Mouse (Mus musculus) embryonic facial prominence, embryonic 13.5 days (tissue): ENCODE measurements at regions not wholly inside any gene's neighbourhood (a gene's known extent, or its start where the extent isn't known, plus 50 kb on each side); places are given as distances from the start of the nearest gene placed in this dataset.

Experiments
- ATAC-seq: fragments of 200-750 bp; cut with Nextera tagmentation; 2 replicates; pipeline ENCODE4 v1.8.0; 2017; ENCODE audit warnings: low read depth; ENCODE audit not compliant: insufficient number of reproducible peaks, insufficient read depth, low FRiP score, low TSS enrichment
- H3K27ac ChIP-seq: fragments of 300-500 bp; sonication (generic); 2 replicates; pipeline ENCODE4 v1.5.1; 2015; ENCODE audit warnings: moderate library complexity, mild to moderate bottlenecking, inconsistent platforms
- H3K27me3 ChIP-seq: fragments of 300-500 bp; sonication (generic); 2 replicates; pipeline ENCODE4 v1.6.1; 2015; ENCODE audit warnings: mild to moderate bottlenecking, inconsistent platforms
- H3K36me3 ChIP-seq: fragments of 300-500 bp; sonication (generic); 2 replicates; pipeline ENCODE4 v1.6.1; 2015; ENCODE audit warnings: mild to moderate bottlenecking, inconsistent platforms
- H3K4me1 ChIP-seq: fragments of 300-500 bp; sonication (generic); 2 replicates; pipeline ENCODE4 v1.6.1; 2015; ENCODE audit warnings: inconsistent platforms
- H3K4me2 ChIP-seq: fragments of 300-500 bp; sonication (generic); 2 replicates; pipeline ENCODE4 v1.6.1; 2015; ENCODE audit warnings: moderate library complexity, mild to moderate bottlenecking, inconsistent platforms
- H3K4me3 ChIP-seq: fragments of 300-500 bp; sonication (generic); 2 replicates; pipeline ENCODE4 v1.5.1; 2015; ENCODE audit warnings: mild to moderate bottlenecking, inconsistent platforms
- H3K9ac ChIP-seq: fragments of 300-500 bp; sonication (generic); 2 replicates; pipeline ENCODE4 v1.6.1; 2015; ENCODE audit warnings: mild to moderate bottlenecking, inconsistent platforms
- H3K9me3 ChIP-seq: fragments of 300-500 bp; sonication (generic); 2 replicates; pipeline ENCODE4 v1.6.1; 2016; ENCODE audit warnings: inconsistent platforms
- WGBS: fragments of 180-500 bp; shearing (Covaris S2); methylation state at CpG from one replicate; pipeline ENCODE4 v1.1.7; 2015; ENCODE audit warnings: mixed read lengths; 5-methylcytosine and 5-hydroxymethylcytosine counted together

DNA sequence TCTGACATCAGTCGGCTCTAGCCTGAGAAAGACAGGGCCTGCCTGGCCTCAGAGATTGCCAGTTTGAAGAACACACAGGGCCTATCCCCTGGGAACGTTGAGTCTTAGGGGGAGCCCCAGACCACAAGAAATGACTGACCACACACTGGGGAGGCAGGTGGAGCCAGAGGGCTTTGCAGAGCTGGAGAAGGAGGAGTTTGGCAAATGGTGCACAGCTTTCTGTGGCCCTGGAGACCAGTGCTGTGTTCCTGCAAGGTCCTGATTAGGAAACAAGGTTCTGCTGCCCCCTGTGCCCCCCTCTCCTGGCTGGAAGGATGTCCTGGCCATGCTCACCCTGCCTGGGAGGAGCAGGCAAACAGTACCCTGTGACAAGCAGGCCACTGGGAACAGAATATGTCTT lies 82.2 kb upstream of the 1600014C23Rik start:
- WGBS = 44% methylated on average over 2 of the region's 2 CpGs
- Histone ChIP-seq H3K27me3 (no peaks in the 10 kb centered on the region; the same call in 1 of the 2 replicates), H3K4me3 (no peak overlapping the region), H3K27ac (no peak overlapping the region), H3K9ac (no peak overlapping the region), H3K4me1 (peaks cover 18% of the 10 kb centered on the region), H3K9me3 (no peaks in the 10 kb centered on the region), H3K36me3 (no peaks in the 10 kb centered on the region), H3K4me2 (no peak overlapping the region)
- ATAC-seq = no peak

DNA sequence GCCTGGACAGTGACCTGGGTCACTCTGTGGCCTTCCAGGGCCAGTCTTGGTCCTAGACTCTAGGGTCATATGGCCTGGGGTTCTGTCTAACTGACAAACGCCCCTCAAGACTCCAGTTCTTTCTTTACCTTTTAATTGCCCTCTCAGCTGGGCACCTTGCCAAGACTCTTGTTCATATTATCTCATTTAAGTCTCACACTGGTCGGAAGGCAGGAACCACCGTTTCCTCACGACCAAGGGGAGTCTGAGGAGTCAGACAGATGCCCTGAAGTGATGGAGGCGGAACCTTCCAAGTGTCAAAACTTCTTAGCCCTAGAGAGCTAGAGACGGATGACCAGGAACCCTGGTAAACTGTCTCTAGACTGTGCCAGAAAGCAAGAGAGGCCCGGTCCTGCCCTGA lies 81.7 kb upstream of the 1600014C23Rik start:
- WGBS = 31% methylated on average over 7 of the region's 7 CpGs
- Histone ChIP-seq H3K27me3 (no peaks in the 10 kb centered on the region; the same call in 1 of the 2 replicates), H3K9me3 (no peaks in the 10 kb centered on the region), H3K4me2 (no peak overlapping the region), H3K4me1 (peaks cover 18% of the 10 kb centered on the region), H3K4me3 (no peak overlapping the region), H3K9ac (no peak overlapping the region), H3K36me3 (no peaks in the 10 kb centered on the region), H3K27ac (no peak overlapping the region)
- ATAC-seq = no peak

DNA sequence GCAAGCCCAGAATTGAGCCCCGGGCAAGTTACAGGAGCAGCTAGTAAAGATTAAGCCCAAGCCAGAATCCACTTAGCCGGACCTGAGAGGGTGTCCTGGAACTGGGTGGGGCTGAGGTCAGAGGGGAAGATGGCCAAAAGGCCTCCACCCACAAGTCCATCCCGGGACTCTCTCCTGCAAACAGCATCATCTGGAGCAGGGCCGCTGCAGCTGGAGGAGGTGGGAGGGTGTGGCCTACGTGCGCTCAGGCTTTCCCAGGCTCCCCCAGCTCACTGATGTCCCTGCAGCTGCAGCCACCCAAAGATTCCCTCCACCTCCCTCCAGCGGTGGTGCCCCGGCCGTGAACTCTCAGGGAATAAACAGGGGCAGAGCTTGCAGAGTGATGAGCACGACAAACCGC lies 80.9 kb upstream of the 1600014C23Rik start:
- no peaks in the 10 kb centered on the region; the same call in 1 of the 2 replicates for H3K27me3 ChIP-seq
- peak overlapping the region; percentile 9; the same call in 1 of the 2 replicates for H3K4me2 ChIP-seq
- no peak for ATAC-seq
- no peak overlapping the region for H3K9ac ChIP-seq
- H3K4me1 ChIP-seq = peaks cover 18% of the 10 kb centered on the region
- no peaks in the 10 kb centered on the region for H3K36me3 ChIP-seq
- H3K9me3 ChIP-seq = no peaks in the 10 kb centered on the region
- H3K27ac ChIP-seq = no peak overlapping the region
- H3K4me3 ChIP-seq = no peak overlapping the region
- WGBS = 14% methylated on average over 11 of the region's 11 CpGs

DNA sequence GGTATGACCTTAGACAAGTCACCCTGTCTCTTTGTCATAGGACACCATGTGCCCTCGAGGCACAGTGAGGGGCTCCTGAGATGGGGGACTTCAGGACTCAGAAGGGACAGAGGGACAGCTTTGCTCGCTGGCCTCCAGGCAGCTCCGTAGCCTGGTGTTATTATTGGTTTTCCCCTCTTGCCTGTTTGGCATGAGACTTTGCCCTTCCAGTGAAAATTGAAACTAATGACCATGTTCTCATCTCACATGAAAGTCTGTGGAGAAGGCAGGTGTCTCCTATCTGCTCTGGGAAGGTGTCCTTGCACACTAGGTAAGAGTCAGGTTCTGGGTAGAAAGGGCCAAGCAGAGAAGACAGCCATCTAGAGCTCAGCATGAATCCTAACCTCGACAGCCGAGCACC lies 80.3 kb upstream of the 1600014C23Rik start:
- no peak overlapping the region for H3K4me2 ChIP-seq
- no peak overlapping the region for H3K4me3 ChIP-seq
- peaks cover 18% of the 10 kb centered on the region for H3K4me1 ChIP-seq
- no peak overlapping the region for H3K27ac ChIP-seq
- no peaks in the 10 kb centered on the region for H3K36me3 ChIP-seq
- WGBS = 53% methylated on average over 5 of the region's 5 CpGs
- no peak overlapping the region for H3K9ac ChIP-seq
- H3K9me3 ChIP-seq = no peaks in the 10 kb centered on the region
- no peak for ATAC-seq
- H3K27me3 ChIP-seq = no peaks in the 10 kb centered on the region; the same call in 1 of the 2 replicates

DNA sequence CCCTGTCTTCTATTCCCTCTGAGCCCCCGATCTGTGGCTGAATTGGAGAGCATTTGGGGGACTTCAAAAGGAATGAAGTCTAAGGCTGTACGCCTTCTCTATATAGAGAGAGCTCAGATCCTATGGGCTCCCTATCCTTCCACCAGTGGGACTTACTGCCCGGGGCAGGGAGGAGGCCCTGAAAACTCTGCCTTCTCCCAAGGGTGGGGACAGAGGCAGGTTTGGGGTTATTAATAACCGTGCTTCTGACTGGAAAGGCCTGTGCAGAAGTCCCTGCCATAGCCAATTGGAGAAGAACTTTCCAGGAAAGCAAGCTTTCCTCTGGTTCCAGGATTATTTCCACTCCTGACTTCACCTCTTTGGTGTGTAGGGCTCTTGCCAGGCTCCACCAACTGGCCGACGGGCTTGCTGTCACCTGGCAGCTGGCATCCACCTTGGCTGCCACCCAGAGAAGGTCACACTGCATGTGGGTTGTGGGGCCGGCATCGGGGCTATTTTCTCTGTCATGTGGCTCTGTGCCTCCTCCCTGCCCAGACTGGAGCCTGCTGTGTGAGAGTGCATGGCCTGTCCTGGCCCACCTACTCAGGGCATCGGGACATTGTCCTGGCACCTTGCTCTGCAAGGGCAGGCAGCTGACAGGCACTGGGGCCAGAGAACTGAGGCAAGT lies 78.8 kb upstream of the 1600014C23Rik start:
- H3K9ac ChIP-seq = no peak overlapping the region
- ATAC-seq = no peak
- no peak overlapping the region for H3K27ac ChIP-seq
- no peaks in the 10 kb centered on the region for H3K27me3 ChIP-seq
- H3K9me3 ChIP-seq = no peaks in the 10 kb centered on the region
- H3K36me3 ChIP-seq = no peaks in the 10 kb centered on the region
- H3K4me2 ChIP-seq = no peak overlapping the region
- 83% methylated on average over 9 of the region's 9 CpGs for WGBS
- peaks cover 24% of the 10 kb centered on the region for H3K4me1 ChIP-seq
- no peak overlapping the region for H3K4me3 ChIP-seq

DNA sequence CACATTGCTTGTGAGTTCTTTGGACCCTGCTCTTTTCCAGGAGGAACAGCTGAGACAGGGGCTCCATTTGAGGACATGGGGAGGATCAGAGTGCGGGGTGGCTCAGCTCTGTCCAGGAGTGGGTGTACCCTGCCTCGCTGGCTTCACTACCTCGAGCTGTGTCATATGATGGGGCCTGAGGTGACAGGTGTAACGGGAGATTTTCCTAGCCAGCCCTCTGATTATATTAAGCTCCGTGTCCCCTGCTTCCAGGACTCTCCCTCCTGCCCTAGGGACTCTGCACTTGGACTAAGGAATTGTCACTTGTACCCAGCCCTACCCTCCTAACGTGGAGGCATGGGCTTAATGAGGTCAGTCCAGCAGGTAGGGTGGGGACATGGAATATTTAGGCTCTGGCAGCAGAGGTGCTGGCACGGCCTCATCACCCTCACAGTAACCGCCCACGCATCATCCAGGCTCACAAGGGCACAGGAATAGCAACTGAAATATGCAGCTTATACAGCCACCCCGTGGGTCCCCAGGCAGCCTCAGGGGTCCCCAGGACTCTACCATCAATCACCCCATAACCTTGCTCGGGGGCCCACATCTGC lies 78.1 kb upstream of the 1600014C23Rik start:
- H3K27ac ChIP-seq = no peak overlapping the region
- no peaks in the 10 kb centered on the region for H3K9me3 ChIP-seq
- H3K4me3 ChIP-seq = no peak overlapping the region
- H3K27me3 ChIP-seq = no peaks in the 10 kb centered on the region
- H3K36me3 ChIP-seq = no peaks in the 10 kb centered on the region
- no peak for ATAC-seq
- no peak overlapping the region for H3K4me2 ChIP-seq
- no peak overlapping the region for H3K9ac ChIP-seq
- WGBS = 72% methylated on average over 11 of the region's 11 CpGs
- H3K4me1 ChIP-seq = peaks cover 31% of the 10 kb centered on the region

DNA sequence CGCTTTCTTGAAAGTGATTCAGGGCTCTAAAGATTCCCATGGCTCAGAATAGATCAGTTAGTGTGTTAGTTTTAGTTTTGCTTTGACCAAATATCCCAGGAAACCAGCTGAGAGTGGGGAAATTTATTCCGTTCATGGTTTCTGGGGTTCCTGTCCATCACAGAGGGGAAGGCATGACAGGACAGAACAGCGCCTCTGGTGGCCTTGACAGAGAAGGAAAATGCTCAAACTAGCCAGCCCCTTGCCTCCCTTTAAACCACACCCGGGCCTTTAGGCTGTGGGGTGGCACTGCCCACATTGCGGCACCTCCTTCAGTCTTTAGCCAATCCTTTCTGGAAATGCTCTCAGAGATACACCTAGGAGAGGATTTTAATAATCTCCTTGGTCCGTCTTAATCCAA lies 76.1 kb upstream of the 1600014C23Rik start:
- Histone ChIP-seq H3K36me3 (no peaks in the 10 kb centered on the region), H3K4me2 (no peak overlapping the region), H3K9me3 (no peaks in the 10 kb centered on the region), H3K9ac (no peak overlapping the region), H3K4me1 (peaks cover 35% of the 10 kb centered on the region), H3K27ac (no peak overlapping the region), H3K4me3 (no peak overlapping the region), H3K27me3 (peaks cover 10% of the 10 kb centered on the region)
- WGBS = 90% methylated on average over 6 of the region's 6 CpGs
- ATAC-seq = no peak

DNA sequence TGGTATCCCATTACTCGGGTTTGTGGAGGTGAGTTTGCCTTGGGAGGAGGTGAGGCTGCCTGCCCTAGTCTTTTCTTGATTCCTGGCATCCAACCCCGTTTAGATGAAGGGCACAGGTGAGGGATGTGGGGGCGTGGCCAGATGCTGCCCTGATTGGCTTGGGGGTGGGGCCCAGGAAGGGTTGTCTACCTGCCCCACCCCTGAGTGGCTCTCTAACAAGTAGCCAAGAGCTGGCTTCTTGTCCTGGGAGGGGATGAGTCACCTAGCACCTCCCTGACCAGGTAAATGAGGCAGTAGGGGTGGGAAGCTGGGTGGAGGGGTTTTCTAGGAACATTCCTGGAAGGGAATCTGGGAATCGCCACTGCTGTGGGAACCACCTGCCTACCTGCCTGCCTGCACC lies 74.7 kb upstream of the 1600014C23Rik start:
- ATAC-seq = no peak
- Histone ChIP-seq H3K27ac (no peak overlapping the region), H3K4me1 (peaks cover 32% of the 10 kb centered on the region), H3K9me3 (no peaks in the 10 kb centered on the region), H3K9ac (no peak overlapping the region), H3K4me3 (no peak overlapping the region), H3K36me3 (no peaks in the 10 kb centered on the region), H3K27me3 (peaks cover 20% of the 10 kb centered on the region), H3K4me2 (no peak overlapping the region)
- 54% methylated on average over 4 of the region's 4 CpGs for WGBS

DNA sequence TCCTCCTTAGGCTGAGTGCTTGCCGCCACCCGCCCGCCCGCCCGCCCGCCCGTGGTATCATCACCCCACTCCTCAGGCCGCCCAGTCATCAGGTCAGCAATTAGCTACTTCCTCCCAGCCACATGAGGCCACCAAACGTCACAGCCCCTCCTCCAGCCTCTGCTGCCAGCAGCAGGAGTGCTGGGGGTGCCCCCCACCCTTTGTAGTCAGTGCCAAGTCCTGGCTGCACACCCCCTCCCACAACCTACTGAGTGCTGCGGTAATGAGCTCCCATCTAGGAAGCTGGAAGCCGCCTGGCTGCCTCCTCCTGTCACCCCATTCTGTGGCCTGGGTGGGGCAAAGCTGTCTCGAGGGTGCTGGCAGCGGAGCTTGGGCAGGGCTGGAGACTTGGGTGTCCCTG lies 73.8 kb upstream of the 1600014C23Rik start:
- Histone ChIP-seq H3K9ac (no peak overlapping the region), H3K27ac (0 out of 2 replicates have a peak overlapping the region, but pooled peaks have one; percentile 39), H3K9me3 (no peaks in the 10 kb centered on the region), H3K36me3 (no peaks in the 10 kb centered on the region), H3K4me1 (peaks cover 32% of the 10 kb centered on the region), H3K4me2 (peak overlapping the region; percentile 14; the same call in 1 of the 2 replicates), H3K4me3 (no peak overlapping the region), H3K27me3 (peaks cover 20% of the 10 kb centered on the region)
- no peak for ATAC-seq
- 29% methylated on average over 13 of the region's 13 CpGs for WGBS

DNA sequence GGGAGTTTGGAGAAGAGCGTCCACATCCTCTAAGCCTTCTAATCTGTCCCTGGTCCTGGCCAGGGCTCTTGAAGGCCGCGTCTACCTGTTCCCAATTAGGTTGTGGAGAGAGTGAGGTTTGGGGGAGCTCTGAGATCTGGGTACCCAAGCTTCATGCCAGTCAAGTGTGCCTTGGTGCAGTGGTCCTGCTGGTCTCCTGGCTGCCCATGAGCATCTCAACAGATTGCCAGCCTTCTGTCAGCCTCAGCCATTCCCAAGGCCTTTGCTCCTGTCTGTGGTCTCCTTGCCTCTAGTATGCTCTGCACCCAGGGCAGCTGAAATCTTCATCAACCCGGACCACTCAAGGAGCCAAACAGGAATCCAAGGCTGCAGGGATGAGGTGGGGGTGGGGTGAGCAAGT lies 73.2 kb upstream of the 1600014C23Rik start:
- H3K27me3 ChIP-seq = peaks cover 20% of the 10 kb centered on the region
- no peaks in the 10 kb centered on the region for H3K36me3 ChIP-seq
- H3K27ac ChIP-seq = peak overlapping the region; percentile 58; the same call in 1 of the 2 replicates
- H3K4me3 ChIP-seq = no peak overlapping the region
- H3K9me3 ChIP-seq = no peaks in the 10 kb centered on the region
- peaks cover 32% of the 10 kb centered on the region for H3K4me1 ChIP-seq
- no peak overlapping the region for H3K4me2 ChIP-seq
- WGBS = 45% methylated on average over 4 of the region's 4 CpGs
- no peak for ATAC-seq
- H3K9ac ChIP-seq = no peak overlapping the region

DNA sequence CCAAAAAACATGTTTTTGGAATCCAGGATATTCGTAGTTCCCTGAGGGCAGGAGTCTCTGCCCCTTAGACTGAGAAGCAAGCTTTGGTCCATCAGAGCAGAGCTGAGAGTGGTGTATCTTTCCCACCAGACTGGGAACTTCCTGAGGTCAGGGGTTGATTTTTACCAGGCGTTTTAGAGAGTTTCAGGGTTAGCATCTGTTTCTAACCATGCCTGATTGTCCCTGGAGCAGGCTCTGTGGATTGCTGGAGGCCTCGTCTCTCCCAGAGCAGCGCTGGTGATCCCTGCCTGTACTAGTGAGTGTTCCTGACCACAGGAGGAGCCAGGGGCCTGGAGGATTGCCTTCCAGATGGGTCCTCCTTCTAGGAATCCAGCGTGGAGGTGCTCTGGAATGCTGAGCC lies 72.8 kb upstream of the 1600014C23Rik start:
- no peaks in the 10 kb centered on the region for H3K9me3 ChIP-seq
- 16% methylated on average over 5 of the region's 5 CpGs for WGBS
- H3K4me3 ChIP-seq = no peak overlapping the region
- no peak overlapping the region for H3K4me2 ChIP-seq
- no peaks in the 10 kb centered on the region for H3K36me3 ChIP-seq
- peak overlapping the region; percentile 58; the same call in 1 of the 2 replicates for H3K27ac ChIP-seq
- H3K27me3 ChIP-seq = peaks cover 20% of the 10 kb centered on the region
- H3K4me1 ChIP-seq = peaks cover 32% of the 10 kb centered on the region
- ATAC-seq = no peak
- H3K9ac ChIP-seq = no peak overlapping the region

DNA sequence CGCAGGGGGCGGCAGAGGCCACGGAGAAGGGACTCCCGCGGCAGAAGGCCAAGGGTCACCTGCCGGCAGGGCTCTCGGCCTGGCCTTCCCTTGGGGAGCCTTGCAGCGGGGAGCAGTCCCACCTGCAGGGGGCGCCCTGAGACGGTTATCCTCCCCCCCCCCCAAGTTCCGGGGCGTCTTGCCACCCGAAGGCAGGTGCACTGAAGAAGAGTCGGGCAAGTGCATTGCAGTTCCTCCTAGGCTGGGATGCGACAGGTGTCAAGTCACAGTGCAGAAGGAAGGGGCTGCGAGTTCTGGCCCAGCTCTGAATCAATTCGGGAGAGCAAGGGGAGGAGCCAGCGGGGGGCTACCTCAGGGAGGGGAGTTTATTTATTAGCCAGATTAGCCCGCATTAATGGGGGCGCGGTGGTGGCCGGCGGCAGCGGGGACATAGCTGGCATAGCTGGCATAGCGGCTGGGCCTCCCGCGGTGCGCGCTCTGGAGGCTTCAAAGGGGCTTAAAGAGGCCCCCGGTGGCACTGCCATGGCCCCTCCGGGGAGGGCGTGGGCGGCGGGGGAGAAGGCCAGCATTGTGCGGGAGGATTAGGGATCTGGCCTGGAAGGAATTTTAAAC lies 71.9 kb upstream of the 1600014C23Rik start:
- 2% methylated on average over 35 of the region's 35 CpGs for WGBS
- Histone ChIP-seq H3K27me3 (peaks cover 20% of the 10 kb centered on the region), H3K9me3 (no peaks in the 10 kb centered on the region), H3K36me3 (no peaks in the 10 kb centered on the region), H3K9ac (0 out of 2 replicates have a peak overlapping the region, but pooled peaks have one; percentile 11), H3K4me1 (peaks cover 32% of the 10 kb centered on the region), H3K27ac (0 out of 2 replicates have a peak overlapping the region, but pooled peaks have one; percentile 58), H3K4me2 (peak overlapping the region; percentile 50), H3K4me3 (peak overlapping the region; percentile 16)
- ATAC-seq = peak; percentile 20; the same call in 1 of the 2 replicates
